Mouse (Mus musculus) ES-Bruce4 (cell line): ENCODE data around the gene Wnt5b. TPM values are rescaled to one million over a fixed set of nuclear protein-coding genes. Genes with fewer than 3 reads are reported as not detected.
A peak's percentile ranks its signal among the peaks of the same experiment; 100 is the strongest.
"Not testable (repeated sequence)": the region's sequence is repeated elsewhere in the genome, so short reads cannot be mapped to it uniquely, and the experiment has no call there.

Source experiments
- H3K27ac ChIP-seq: 2 replicates; pipeline ENCODE4 v1.5.1; 2012; ENCODE audit warnings: low read length, inconsistent platforms; ENCODE audit not compliant: insufficient read depth
- H3K27me3 ChIP-seq: 2 replicates; pipeline ENCODE4 v1.6.1; 2012; ENCODE audit warnings: mild to moderate bottlenecking, low read length, inconsistent platforms; ENCODE audit not compliant: control insufficient read depth, poor library complexity, insufficient read depth, severe bottlenecking
- H3K36me3 ChIP-seq: 2 replicates; pipeline ENCODE4 v1.6.1; 2012; ENCODE audit warnings: inconsistent platforms, mild to moderate bottlenecking, low read length, moderate library complexity; ENCODE audit not compliant: control insufficient read depth, poor library complexity, insufficient read depth, severe bottlenecking
- H3K4me1 ChIP-seq: one replicate; pipeline ENCODE4 v1.8.1; 2011; ENCODE audit warnings: low read length; ENCODE audit not compliant: control insufficient read depth, insufficient read depth
- H3K4me3 ChIP-seq: 2 replicates; pipeline ENCODE4 v1.5.1; 2011; ENCODE audit warnings: low read depth, mild to moderate bottlenecking, low read length
- H3K9ac ChIP-seq: 2 replicates; pipeline ENCODE4 v1.6.1; 2012; ENCODE audit warnings: low read depth, mild to moderate bottlenecking, inconsistent platforms; ENCODE audit not compliant: poor library complexity, severe bottlenecking
- H3K9me3 ChIP-seq: replicated peaks from 2 replicates; pipeline ENCODE4 v1.6.1; 2012; ENCODE audit warnings: mild to moderate bottlenecking, low read length, inconsistent platforms; ENCODE audit not compliant: control insufficient read depth, poor library complexity, insufficient read depth, severe bottlenecking
- CTCF ChIP-seq: IDR thresholded peaks from one replicate; pipeline ENCODE4 v1.8.1; 2011; ENCODE audit warnings: low read depth, low read length
- EP300 ChIP-seq: IDR thresholded peaks from 2 replicates; pipeline ENCODE4 v1.6.1; 2011; ENCODE audit warnings: low read depth, low read length; ENCODE audit not compliant: insufficient read depth
- POLR2A ChIP-seq: IDR thresholded peaks from one replicate; pipeline ENCODE4 v1.8.1; 2011; ENCODE audit warnings: low read length; ENCODE audit not compliant: insufficient read depth
- polyA plus RNA-seq: library from polyadenylated mRNA; stranded (reverse); fragments of >200 nt; gene quantifications from 2 replicates; pipeline ENCODE4 v1.2.4, GENCODE M21; 2011; ENCODE audit warnings: low read depth; ENCODE audit not compliant: missing spikeins, insufficient read depth, insufficient read length

Wnt5b gene
- polyA plus RNA-seq, 1 experiment: 2.5 TPM

DNA sequence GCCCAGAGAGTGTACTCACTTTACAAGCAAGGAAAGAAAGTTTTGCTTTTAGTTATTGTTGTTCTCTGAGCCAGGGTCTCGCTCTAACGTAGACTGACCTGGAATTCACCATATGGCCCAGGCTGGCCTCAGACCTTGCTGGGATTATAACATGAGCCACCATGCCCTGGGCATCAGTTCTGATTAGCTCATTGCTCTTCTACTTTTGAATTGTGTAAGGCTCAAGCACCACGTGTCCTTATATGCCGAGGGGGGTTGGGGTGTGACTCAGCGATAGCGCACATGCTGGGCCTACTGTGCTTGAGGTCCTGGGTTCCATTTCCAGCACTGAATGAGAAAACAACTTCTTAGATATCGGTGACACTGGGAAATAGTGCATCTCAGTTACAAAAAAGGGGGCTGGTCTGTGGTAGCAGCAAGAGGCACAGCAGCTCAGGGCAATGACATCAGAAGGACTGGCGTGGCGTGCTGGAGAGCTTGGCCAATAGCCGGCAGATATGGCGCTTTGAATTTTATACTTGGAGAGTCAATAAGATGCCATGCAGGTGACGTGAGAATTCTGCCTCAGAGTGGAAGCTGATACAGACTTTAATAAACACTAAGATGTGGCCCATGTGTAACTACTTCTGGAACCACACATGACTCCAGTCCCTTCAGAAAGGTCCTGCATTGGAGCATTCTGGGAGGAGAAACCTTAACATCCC is 57.6 kb downstream of the Wnt5b start:
- H3K27me3 ChIP-seq: no peaks in the 10 kb centered on the region
- H3K9ac ChIP-seq: no peak overlapping the region
- no peak overlapping the region for H3K4me3 ChIP-seq
- H3K27ac ChIP-seq: no peak overlapping the region
- no peaks in the 10 kb centered on the region for H3K9me3 ChIP-seq
- no peaks in the 10 kb centered on the region for H3K4me1 ChIP-seq
- no peaks in the 10 kb centered on the region for H3K36me3 ChIP-seq
- TF ChIP-seq EP300 (no peak), CTCF (no peak), POLR2A (no peak)

GRCm38 (mm10) chr6:119485486-119485885 is 58.7 kb downstream of the Wnt5b start:
- TF ChIP-seq CTCF (no peak), EP300 (no peak), POLR2A (no peak)
- Histone ChIP-seq H3K9ac (no peak overlapping the region), H3K4me3 (no peak overlapping the region), H3K27me3 (no peaks in the 10 kb centered on the region), H3K4me1 (no peaks in the 10 kb centered on the region), H3K9me3 (no peaks in the 10 kb centered on the region), H3K36me3 (no peaks in the 10 kb centered on the region), H3K27ac (no peak overlapping the region)

- no peaks in the 10 kb centered on the region for H3K9me3 ChIP-seq
- no peaks in the 10 kb centered on the region for H3K4me1 ChIP-seq
- no peaks in the 10 kb centered on the region for H3K36me3 ChIP-seq
- no peak overlapping the region for H3K4me3 ChIP-seq
- no peak overlapping the region for H3K9ac ChIP-seq
- no peak for TF ChIP-seq EP300
- peak; percentile 63 for TF ChIP-seq CTCF
- no peak overlapping the region for H3K27ac ChIP-seq
- no peaks in the 10 kb centered on the region for H3K27me3 ChIP-seq
Measured at GRCm38 (mm10) chr6:119482958-119483600, 61.1 kb downstream of the Wnt5b start.

DNA sequence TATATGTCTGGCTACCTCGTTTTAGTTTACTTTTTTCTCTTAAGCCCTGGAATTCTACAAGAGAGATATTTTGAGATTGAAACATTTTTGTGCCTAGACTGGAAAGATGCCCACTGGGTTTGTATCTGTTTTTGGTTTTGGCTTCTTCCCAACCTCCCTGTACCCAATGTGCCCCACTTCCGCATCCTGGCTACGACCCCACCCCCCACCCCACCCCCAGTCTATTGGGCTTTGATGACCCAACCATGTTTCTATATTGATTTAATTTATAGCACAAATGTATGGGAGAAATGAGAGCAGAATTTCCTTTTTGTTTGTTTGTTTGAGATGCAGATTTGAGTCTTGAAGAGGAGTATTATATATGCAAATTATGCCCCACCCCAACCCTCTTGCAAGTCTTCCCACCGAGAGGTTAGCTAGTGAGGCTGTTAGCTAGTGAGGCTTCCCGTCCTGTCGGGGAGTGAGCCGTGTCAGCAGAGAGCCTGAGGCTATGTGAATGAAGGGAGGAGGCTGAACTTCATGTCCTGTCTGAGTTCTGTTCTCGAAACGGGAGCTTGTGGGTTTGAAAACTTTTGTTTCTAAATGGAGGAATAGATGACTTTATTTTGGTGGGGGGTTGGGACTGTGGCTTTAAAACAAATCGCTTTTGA is 62.3 kb downstream of the Wnt5b start:
- H3K27ac ChIP-seq, H3K27me3 ChIP-seq, H3K9me3 ChIP-seq, H3K9ac ChIP-seq, H3K4me1 ChIP-seq, H3K36me3 ChIP-seq: not testable (repeated sequence)
- peak overlapping the region; percentile 6; the same call in 1 of the 2 replicates for H3K4me3 ChIP-seq

- Histone ChIP-seq H3K36me3 (no peaks in the 10 kb centered on the region), H3K27me3 (no peaks in the 10 kb centered on the region), H3K9me3 (no peaks in the 10 kb centered on the region), H3K4me3 (peak overlapping the region; percentile 82), H3K4me1 (no peaks in the 10 kb centered on the region), H3K27ac (no peak overlapping the region), H3K9ac (peak overlapping the region; percentile 73)
- TF ChIP-seq POLR2A: no peak
- no peak for TF ChIP-seq CTCF
- TF ChIP-seq EP300: no peak
Measured at GRCm38 (mm10) chr6:119480706-119481331, 63.3 kb downstream of the Wnt5b start.
